ENCODE assay signal across 7 mouse cellular contexts in genomic region chr8:10928342-10928794, GRCm38 (mm10).
DNase-seq lines count a peak whose midpoint lies in the region; ATAC-seq and TF ChIP-seq lines count a peak whose summit lies in the region.

No protein-coding gene starts in this region.

- H3K27me3 ChIP-seq in liver, adult 2 months (ENCODE audit: control insufficient read depth, insufficient read depth, low read length) = no peaks in the 10 kb centered on the region
- peaks cover 55% of the 10 kb centered on the region for H3K27me3 ChIP-seq in liver, embryonic 12.5 days (replicated peaks)
- no peaks in the 10 kb centered on the region for H3K27me3 ChIP-seq in forebrain, embryonic 14.5 days (replicated peaks; ENCODE audit: control insufficient read depth, insufficient read depth, low read length)
- H3K27me3 ChIP-seq in heart, postnatal 0 days (ENCODE audit: control insufficient read depth, insufficient read depth, low read length) = peaks cover 6% of the 10 kb centered on the region; the same call in 1 of the 2 replicates
- H3K27me3 ChIP-seq in liver, embryonic 14.5 days (ENCODE audit: control insufficient read depth, insufficient read depth, low read length) = peaks cover 11% of the 10 kb centered on the region

- no peaks in the 10 kb centered on the region for H3K9me3 ChIP-seq in liver, embryonic 12.5 days (replicated peaks)
- H3K9me3 ChIP-seq in forebrain, embryonic 14.5 days (replicated peaks; ENCODE audit: control insufficient read depth, low read length) = no peaks in the 10 kb centered on the region
- no peaks in the 10 kb centered on the region for H3K9me3 ChIP-seq in heart, postnatal 0 days (replicated peaks; ENCODE audit: control insufficient read depth, low read length)
- H3K9me3 ChIP-seq in liver, embryonic 14.5 days (ENCODE audit: control insufficient read depth, low read length) = no peaks in the 10 kb centered on the region

- no peak overlapping the region for H3K4me3 ChIP-seq in liver, adult 2 months (ENCODE audit: insufficient read depth, low read depth, low read length)
- no peak overlapping the region for H3K4me3 ChIP-seq in liver, embryonic 12.5 days
- no peak overlapping the region for H3K4me3 ChIP-seq in forebrain, embryonic 14.5 days (ENCODE audit: low read depth, low read length)
- H3K4me3 ChIP-seq in heart, postnatal 0 days (ENCODE audit: low read depth, low read length) = no peak overlapping the region
- H3K4me3 ChIP-seq in liver, embryonic 14.5 days (ENCODE audit: insufficient read depth in 1 of 2, low read depth in 2 of 2, low read length in 2 of 2) = no peak overlapping the region

- peak; percentile 90 for DNase-seq in liver, adult 2 months (ENCODE audit: extremely low read depth, low read depth, low spot score)
- DNase-seq in forebrain, embryonic 14.5 days (ENCODE audit: low spot score) = peak; percentile 65
- DNase-seq in heart, postnatal 0 days (ENCODE audit: low spot score) = peak; percentile 85
- DNase-seq in liver, embryonic 14.5 days (ENCODE audit: low read depth in 3 of 3, low spot score in 3 of 3) = no peak
- peak; percentile 70 to 81 for DNase-seq in right cerebral cortex, postnatal 10 days (ENCODE audit: low spot score in 2 of 2)
- no peak for DNase-seq in cerebellum, adult 11 months

- no peak overlapping the region for H3K27ac ChIP-seq in liver, adult 2 months (replicated peaks; ENCODE audit: insufficient read depth, low read depth, low read length)
- no peak overlapping the region for H3K27ac ChIP-seq in liver, embryonic 12.5 days
- no peak overlapping the region; the same call in 1 of the 2 replicates for H3K27ac ChIP-seq in forebrain, embryonic 14.5 days (ENCODE audit: low read depth, low read length)
- peak overlapping the region; percentile 43; the same call in 1 of the 2 replicates for H3K27ac ChIP-seq in heart, postnatal 0 days (ENCODE audit: low read depth)
- no peak overlapping the region for H3K27ac ChIP-seq in liver, embryonic 14.5 days

- 17% methylated on average over 17 of the region's 17 CpGs for WGBS in liver, adult 2 months
- 59% methylated on average over 17 of the region's 17 CpGs for WGBS in liver, embryonic 12.5 days (ENCODE audit: insufficient replicate concordance)
- WGBS in forebrain, embryonic 14.5 days = 50% methylated on average over 17 of the region's 17 CpGs
- 38% methylated on average over 17 of the region's 17 CpGs for WGBS in heart, postnatal 0 days
- 59% methylated on average over 17 of the region's 17 CpGs for WGBS in liver, embryonic 14.5 days (ENCODE audit: insufficient replicate concordance)

- H3K36me3 ChIP-seq in liver, adult 2 months (ENCODE audit: control insufficient read depth, insufficient read depth, low read length) = no peaks in the 10 kb centered on the region
- no peaks in the 10 kb centered on the region for H3K36me3 ChIP-seq in liver, embryonic 12.5 days
- no peaks in the 10 kb centered on the region for H3K36me3 ChIP-seq in forebrain, embryonic 14.5 days (ENCODE audit: control insufficient read depth, insufficient read depth, low read length)
- no peaks in the 10 kb centered on the region for H3K36me3 ChIP-seq in heart, postnatal 0 days (replicated peaks; ENCODE audit: control insufficient read depth, insufficient read depth, low read length)
- no peaks in the 10 kb centered on the region for H3K36me3 ChIP-seq in liver, embryonic 14.5 days (replicated peaks; ENCODE audit: control insufficient read depth, insufficient read depth, low read depth)

- no peak overlapping the region for H3K9ac ChIP-seq in liver, adult 2 months (ENCODE audit: low read depth, low read length)
- no peak overlapping the region for H3K9ac ChIP-seq in liver, embryonic 12.5 days
- no peak overlapping the region for H3K9ac ChIP-seq in forebrain, embryonic 14.5 days (ENCODE audit: low read length)
- H3K9ac ChIP-seq in heart, postnatal 0 days (replicated peaks; ENCODE audit: low read depth, low read length) = no peak overlapping the region
- no peak overlapping the region for H3K9ac ChIP-seq in liver, embryonic 14.5 days (replicated peaks)

- no peak for ATAC-seq in liver, embryonic 12.5 days
- peak; percentile 18; the same call in 1 of the 2 replicates for ATAC-seq in forebrain, embryonic 14.5 days
- peak; percentile 61 for ATAC-seq in heart, postnatal 0 days (ENCODE audit: insufficient read depth, low read depth)
- peak; percentile 56 for ATAC-seq in liver, embryonic 14.5 days (ENCODE audit: insufficient read depth)

- H3K79me2 ChIP-seq in liver, adult 2 months (ENCODE audit: control insufficient read depth, insufficient read depth, low read length) = no peaks in the 10 kb centered on the region

- no peak overlapping the region for H3K4me2 ChIP-seq in liver, embryonic 12.5 days
- no peak overlapping the region for H3K4me2 ChIP-seq in forebrain, embryonic 14.5 days (ENCODE audit: low read length)
- no peak overlapping the region for H3K4me2 ChIP-seq in heart, postnatal 0 days (ENCODE audit: low read depth, low read length)
- no peak overlapping the region for H3K4me2 ChIP-seq in liver, embryonic 14.5 days (ENCODE audit: low read depth)

- no peak for TF ChIP-seq POLR2A in liver, adult 2 months (IDR thresholded peaks at IDR 0.05; ENCODE audit: extremely low read depth, insufficient read depth, low read length)

- TF ChIP-seq CTCF in liver, adult 2 months (IDR thresholded peaks at IDR 0.05; ENCODE audit: low read depth, low read length) = no peak
- no peak for TF ChIP-seq CTCF in heart, postnatal 0 days (IDR thresholded peaks at IDR 0.05; ENCODE audit: low read depth)
- TF ChIP-seq CTCF in liver, embryonic 14.5 days (IDR thresholded peaks at IDR 0.05; ENCODE audit: low read depth) = no peak

- no peak for TF ChIP-seq EP300 in heart, postnatal 0 days (IDR thresholded peaks at IDR 0.05; ENCODE audit: low read depth)
- no peak for TF ChIP-seq EP300 in liver, embryonic 14.5 days (IDR thresholded peaks at IDR 0.05; ENCODE audit: low read depth)

- peaks cover 12% of the 10 kb centered on the region for H3K4me1 ChIP-seq in liver, adult 2 months (ENCODE audit: control insufficient read depth, insufficient read depth, low read length)
- peaks cover 40% of the 10 kb centered on the region for H3K4me1 ChIP-seq in liver, embryonic 12.5 days
- H3K4me1 ChIP-seq in forebrain, embryonic 14.5 days (ENCODE audit: control insufficient read depth, insufficient read depth, low read length) = peaks cover 46% of the 10 kb centered on the region
- peaks cover 43% of the 10 kb centered on the region for H3K4me1 ChIP-seq in heart, postnatal 0 days (ENCODE audit: control insufficient read depth, insufficient read depth)
- H3K4me1 ChIP-seq in liver, embryonic 14.5 days (replicated peaks; ENCODE audit: control insufficient read depth in 2 of 2, insufficient read depth in 2 of 2, low read length in 1 of 2) = peaks cover 0 to 25% of the 10 kb centered on the region in 2 experiments; a peak in 3 of 4 replicates

Comparison
In these comparisons a context has a peak if more than half of its experiments do, and no peak if none do; other contexts are left out.
1. DNase-seq: peak in liver, adult 2 months (single experiment), forebrain, embryonic 14.5 days (single experiment), heart, postnatal 0 days (single experiment) and right cerebral cortex, postnatal 10 days (2 of 2); none in liver, embryonic 14.5 days (0 of 3) and cerebellum, adult 11 months (single experiment).